Mouse (Mus musculus): ENCODE data around the gene Oit1. TPM values are rescaled to one million over a fixed set of nuclear protein-coding genes. Genes with fewer than 3 reads are reported as not detected.
A peak's percentile ranks its signal among the peaks of the same experiment; 100 is the strongest.

The Oit1 gene
- total RNA-seq, 2 experiments from 2014 or later, result not detected

DNA sequence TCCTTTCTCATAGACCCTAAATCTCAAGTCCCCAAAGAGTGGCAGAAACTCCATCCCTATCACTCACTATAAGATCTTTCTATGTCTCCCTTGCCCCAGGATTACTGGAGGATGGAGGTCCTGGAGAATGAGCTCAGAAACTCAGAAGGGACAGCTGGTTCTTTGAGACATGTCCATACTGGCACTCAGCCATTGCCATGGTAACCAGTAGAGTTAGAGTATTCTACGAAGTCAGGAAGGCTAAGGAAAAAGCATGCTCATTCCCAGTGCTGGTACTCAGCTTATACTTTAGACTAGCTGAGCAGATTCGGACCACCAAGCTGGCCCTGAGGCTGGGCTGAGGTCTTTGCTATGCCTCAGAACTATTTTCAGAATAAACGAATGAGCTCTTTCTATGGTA is 44.0 kb downstream of the Oit1 start:
- peak; percentile 45 for DNase-seq

GRCm38 (mm10) chr14:8332314-8333252 is 46.0 kb downstream of the Oit1 start:
- DNase-seq, result no peak

GRCm38 (mm10) chr14:8331307-8331905 is 47.1 kb downstream of the Oit1 start:
- DNase-seq, result peak; percentile 43

DNA sequence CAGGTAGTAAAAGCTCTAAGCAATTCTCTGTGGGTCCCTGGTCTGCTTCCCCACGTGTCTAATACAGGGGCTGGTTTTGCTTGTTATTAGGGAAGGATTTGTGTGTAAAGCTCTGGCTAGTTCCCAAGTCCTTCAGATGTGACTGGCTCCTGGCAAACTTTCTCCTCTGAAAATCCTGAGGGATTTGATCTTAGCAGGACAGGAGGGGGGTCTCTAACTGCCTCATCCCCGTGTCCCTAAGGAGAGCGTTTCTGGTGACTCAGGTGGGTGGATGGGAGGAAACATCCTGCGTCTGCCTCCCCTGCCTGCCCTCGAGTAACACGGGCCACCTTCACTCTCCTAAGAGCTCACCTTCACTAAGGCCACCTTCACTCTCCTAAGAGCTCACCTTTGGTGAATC is 48.2 kb downstream of the Oit1 start:
- no peak for DNase-seq

- no peak for DNase-seq
These were observed 49.0 kb downstream of the Oit1 start for GRCm38 (mm10) chr14:8329552-8329951.

- peak; percentile 23 for DNase-seq
These were observed 51.2 kb downstream of the Oit1 start for GRCm38 (mm10) chr14:8327371-8327770.

- DNase-seq, result no peak
These were observed 51.6 kb downstream of the Oit1 start for GRCm38 (mm10) chr14:8326961-8327360.

DNA sequence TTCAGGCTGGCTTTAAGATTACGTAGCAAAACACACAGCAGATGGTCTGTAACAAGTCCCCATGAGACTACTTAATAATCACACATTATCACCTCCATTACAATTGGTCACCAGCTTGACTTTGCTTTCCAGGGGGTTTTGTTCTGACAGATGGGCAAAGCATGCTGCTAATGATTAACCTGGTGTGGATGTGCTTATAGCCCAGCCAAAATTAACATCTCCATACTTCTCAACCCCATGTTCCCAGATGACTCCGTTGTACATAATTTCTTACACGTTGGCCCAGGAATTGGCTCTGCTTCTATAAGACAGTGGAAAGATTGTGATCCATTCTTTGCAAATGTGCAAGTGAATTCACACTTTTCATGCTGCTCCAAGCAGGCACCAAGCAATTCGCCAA is 52.8 kb downstream of the Oit1 start:
- DNase-seq, result no peak

- DNase-seq, result no peak
These were observed 58.0 kb downstream of the Oit1 start for GRCm38 (mm10) chr14:8320528-8320927.

DNA sequence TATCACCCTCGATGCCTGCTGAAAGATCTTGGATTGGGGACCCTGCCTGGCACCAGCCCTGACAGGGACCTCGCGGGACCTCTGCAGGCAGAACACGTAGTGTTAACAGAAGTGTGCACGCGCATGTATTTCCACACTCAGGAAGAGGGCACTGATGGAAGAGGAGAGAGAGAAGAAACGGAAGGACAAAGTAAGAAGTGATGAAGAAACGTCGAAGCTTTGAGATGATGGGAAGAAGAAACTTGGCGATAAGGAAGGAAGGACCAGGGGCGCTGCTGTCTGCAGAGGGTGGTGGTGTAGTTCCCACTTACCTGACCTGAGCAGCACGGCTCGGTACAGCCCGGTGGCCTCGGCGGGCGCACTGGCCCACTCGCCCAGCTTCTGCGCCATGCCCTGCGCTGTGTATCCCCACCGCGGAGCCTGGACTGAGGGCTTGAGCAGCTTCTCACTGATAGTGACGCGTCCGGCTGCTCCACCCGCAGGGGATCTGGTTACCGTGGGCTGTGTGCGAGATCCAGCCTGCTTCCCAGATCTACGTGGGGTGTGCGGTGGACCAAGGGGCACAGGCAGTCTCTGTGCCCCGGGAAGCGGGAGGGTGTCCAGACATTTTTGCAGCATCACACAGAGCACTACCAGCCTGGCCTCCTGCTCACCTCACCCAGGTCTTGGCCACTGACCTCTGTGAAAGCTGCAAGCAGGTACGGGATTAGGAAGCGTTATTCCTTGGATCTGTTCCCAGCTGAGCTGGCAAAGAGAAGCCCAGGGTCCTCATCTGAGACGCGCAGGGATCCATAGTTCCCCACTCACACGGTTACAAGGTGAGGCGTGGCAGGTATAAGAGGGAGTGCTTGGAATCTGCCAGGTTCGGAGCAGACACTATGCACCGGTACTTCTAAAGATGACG is 61.1 kb downstream of the Oit1 start, which contains the start of gene Fam107a:
Fam107a (minus strand) TSS at position 830 of the 904 bp plus-strand sequence.
- DNase-seq, result no peak

GRCm38 (mm10) chr14:8316366-8317193 is 62.0 kb downstream of the Oit1 start:
- DNase-seq, result no peak

DNA sequence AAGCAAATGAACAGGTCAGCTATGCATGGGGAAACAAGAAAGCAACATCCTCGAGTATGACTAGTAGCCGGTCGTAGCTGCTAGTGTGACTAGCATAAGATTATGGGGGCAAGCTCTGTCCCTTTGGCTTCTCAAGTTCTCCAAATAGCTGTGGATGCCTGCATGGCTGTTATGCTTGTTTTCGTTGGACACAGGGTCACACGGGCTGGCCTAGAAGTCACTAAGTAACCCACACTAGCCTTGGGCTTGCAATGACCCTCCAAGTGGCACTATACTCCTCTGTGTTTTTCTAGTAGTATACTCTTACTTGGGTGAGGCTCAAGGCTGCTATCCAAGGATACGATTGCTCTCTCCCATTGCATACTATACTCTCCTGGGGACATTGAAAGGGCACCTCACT is 63.4 kb downstream of the Oit1 start:
- DNase-seq, result no peak

DNA sequence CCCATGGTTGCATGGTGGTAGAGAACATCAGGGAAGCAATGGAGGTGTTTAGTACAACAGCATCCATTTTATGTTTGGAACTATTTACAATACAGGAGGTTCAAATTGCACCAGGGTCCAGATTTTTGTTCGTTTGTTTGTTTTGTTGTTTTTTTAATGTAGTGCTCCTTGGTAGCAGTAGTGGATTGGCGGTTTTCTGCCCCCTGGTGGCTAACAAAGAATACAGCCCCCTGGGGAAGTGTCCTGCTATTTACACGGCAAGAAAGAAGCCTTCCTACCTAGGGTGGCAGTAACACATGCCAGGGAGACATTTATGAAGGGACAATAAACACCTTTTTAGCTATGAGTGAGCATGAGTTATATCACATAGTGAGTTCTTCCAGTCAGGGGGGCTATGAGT is 64.0 kb downstream of the Oit1 start:
- DNase-seq, result peak; percentile 37

- DNase-seq, result no peak
These were observed 64.7 kb downstream of the Oit1 start for GRCm38 (mm10) chr14:8313877-8314276.

GRCm38 (mm10) chr14:8309621-8310141 is 68.9 kb downstream of the Oit1 start:
- DNase-seq, result peak; percentile 42

DNA sequence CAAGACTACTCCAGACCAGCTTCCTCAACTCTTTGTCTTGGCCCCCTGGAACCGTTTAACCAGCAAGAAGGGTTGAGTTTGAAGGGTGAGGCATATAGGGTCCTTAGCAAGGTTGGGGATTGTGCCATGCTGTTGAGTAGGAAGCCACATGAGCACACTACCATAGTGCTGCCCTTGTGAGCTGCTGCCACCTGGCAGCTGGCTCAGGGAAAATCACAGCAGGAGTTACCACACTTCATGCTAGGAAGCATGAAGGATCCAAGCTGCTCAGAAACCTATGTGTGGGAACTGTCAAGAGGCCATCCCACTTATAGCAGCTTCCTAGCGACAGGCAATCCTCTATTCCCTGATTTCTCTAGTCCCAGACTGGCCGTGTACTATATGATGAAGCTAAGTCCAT is 69.9 kb downstream of the Oit1 start:
- no peak for DNase-seq

DNA sequence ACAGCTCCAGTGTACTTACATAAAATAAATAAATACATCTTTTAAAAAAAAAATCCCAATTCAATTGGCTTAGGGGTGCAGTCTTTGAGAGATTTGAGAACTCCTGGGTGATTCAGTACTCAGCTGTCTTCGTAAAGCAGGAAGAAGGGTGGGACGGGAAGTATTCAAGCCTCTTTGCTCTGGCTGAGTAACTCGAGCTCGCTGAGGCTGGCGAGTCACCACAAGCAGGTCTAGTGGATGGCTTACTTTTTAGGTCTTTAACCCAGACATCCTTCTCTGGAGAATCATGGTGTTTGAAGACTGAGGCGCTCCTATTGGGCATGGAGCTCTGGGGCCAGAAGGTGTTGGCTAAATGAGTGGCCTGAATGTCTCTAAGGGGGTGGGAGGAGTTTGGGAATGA is 71.7 kb downstream of the Oit1 start:
- no peak for DNase-seq

DNA sequence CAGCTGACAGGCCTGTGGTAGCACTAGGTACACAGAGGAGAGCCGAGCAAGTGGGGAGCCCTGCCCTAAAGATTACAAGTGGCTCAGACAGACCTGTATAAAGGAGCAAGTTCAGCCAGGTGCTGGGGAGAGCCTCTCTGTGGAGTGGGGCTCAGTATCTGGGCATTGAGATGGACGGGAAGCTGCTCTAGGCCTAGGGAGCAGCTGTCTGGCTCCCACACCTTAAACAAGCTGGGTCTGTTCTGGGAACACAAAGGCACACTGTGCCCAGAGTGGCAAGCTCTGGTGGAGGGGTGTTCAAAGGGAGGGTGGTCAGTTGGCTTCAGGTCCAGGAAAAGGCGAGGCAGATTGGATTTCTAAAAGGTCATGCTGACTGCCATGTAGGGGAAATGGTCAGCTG is 73.5 kb downstream of the Oit1 start:
- no peak for DNase-seq

- no peak for DNase-seq
These were observed 74.5 kb downstream of the Oit1 start for GRCm38 (mm10) chr14:8304082-8304481.

DNA sequence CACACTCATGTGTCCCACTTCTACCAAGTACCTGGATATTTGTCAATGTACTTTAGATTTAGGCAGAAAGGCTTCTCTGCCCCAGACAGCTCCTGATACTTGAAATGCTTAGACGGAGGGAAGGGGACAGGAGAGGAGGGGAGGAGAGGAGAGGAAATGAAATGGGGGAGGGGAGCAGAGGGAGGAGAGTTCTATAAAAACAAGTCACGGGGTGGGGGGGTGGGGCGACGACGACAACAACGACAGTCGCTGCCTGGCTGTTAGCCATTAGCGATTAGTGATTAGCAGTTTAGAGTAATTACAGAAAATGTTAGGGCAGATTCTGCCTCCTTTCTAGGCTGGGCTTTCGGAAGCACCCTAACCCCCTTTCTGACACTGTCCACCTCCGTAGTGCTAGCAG is 75.9 kb downstream of the Oit1 start:
- DNase-seq, result no peak

DNA sequence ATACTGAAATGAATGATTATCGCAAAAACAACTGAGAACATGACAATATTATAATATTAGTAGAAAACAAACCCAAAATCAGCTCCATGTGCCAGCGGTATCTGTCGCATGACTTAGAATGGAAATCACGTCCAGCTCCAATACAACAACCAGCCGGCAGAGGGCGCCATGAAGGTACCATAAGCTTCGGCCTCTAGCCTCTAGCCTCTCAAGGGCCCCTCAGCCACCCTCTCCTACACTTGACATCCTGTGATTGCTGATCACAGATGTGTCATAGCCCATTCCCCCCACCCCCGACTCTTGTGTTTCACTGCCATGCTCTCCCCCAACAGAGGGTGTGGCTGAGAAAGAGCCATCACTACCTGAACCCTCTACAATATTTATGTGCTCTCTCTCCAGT is 78.3 kb downstream of the Oit1 start:
- DNase-seq, result peak; percentile 77
